Mouse (Mus musculus) heart, embryonic 11.5 days (tissue): ENCODE results near the gene 1700001C19Rik. TPM values are rescaled to one million over a fixed set of nuclear protein-coding genes. Genes with fewer than 3 reads are reported as not detected.
A peak's percentile ranks its signal among the peaks of the same experiment; 100 is the strongest.

Experiments used
- ATAC-seq: fragments of 200-750 bp; cut with Nextera tagmentation; replicated peaks from 2 replicates; pipeline ENCODE4 v1.8.0; 2017; ENCODE audit warnings: moderate library complexity; ENCODE audit not compliant: insufficient number of reproducible peaks, low FRiP score, low TSS enrichment
- H3K27ac ChIP-seq: fragments of 300-500 bp; sonication (generic); 2 replicates; pipeline ENCODE4 v1.5.1; 2014; ENCODE audit warnings: mild to moderate bottlenecking, low read depth, low read length
- H3K27me3 ChIP-seq: fragments of 300-500 bp; sonication (generic); 2 replicates; pipeline ENCODE4 v1.6.1; 2014; ENCODE audit warnings: mild to moderate bottlenecking, low read length, mixed read lengths; ENCODE audit not compliant: control insufficient read depth, insufficient read depth
- H3K36me3 ChIP-seq: fragments of 300-500 bp; sonication (generic); 2 replicates; pipeline ENCODE4 v1.6.1; 2014; ENCODE audit warnings: mild to moderate bottlenecking, low read length, moderate library complexity, mixed read lengths; ENCODE audit not compliant: control insufficient read depth, insufficient read depth
- H3K4me1 ChIP-seq: fragments of 300-500 bp; sonication (generic); 2 replicates; pipeline ENCODE4 v1.6.1; 2014; ENCODE audit warnings: low read length; ENCODE audit not compliant: control insufficient read depth, insufficient read depth
- H3K4me2 ChIP-seq: fragments of 300-500 bp; sonication (generic); 2 replicates; pipeline ENCODE4 v1.6.1; 2014; ENCODE audit warnings: mild to moderate bottlenecking, moderate library complexity
- H3K4me3 ChIP-seq: fragments of 300-500 bp; sonication (generic); 2 replicates; pipeline ENCODE4 v1.5.1; 2014; ENCODE audit warnings: low read depth, low read length
- H3K9ac ChIP-seq: fragments of 300-500 bp; sonication (generic); 2 replicates; pipeline ENCODE4 v1.6.1; 2014; ENCODE audit warnings: mild to moderate bottlenecking, low read depth, low read length, moderate library complexity
- H3K9me3 ChIP-seq: fragments of 300-500 bp; sonication (generic); replicated peaks from 2 replicates; pipeline ENCODE4 v1.6.1; 2016; ENCODE audit warnings: low read length; ENCODE audit not compliant: control insufficient read depth
- WGBS: fragments of 180-500 bp; shearing (Covaris S2); extraction: QIAGEN DNeasy Blood & Tissue Kit; methylation state at CpG from one replicate; pipeline ENCODE4 v1.1.7; 2014; ENCODE audit not compliant: insufficient replicate concordance; 5-methylcytosine and 5-hydroxymethylcytosine counted together
- polyA plus RNA-seq: library from polyadenylated mRNA; unstranded; fragments of >200 nt; fragmentation: Nextera tagmentation; extraction: Ambion mirVana; gene quantifications from 2 replicates; pipeline ENCODE4 v1.2.1, GENCODE M21; 2014

The 1700001C19Rik gene
- polyA plus RNA-seq, 1 experiment from 2014 or later = 1.2 TPM

DNA sequence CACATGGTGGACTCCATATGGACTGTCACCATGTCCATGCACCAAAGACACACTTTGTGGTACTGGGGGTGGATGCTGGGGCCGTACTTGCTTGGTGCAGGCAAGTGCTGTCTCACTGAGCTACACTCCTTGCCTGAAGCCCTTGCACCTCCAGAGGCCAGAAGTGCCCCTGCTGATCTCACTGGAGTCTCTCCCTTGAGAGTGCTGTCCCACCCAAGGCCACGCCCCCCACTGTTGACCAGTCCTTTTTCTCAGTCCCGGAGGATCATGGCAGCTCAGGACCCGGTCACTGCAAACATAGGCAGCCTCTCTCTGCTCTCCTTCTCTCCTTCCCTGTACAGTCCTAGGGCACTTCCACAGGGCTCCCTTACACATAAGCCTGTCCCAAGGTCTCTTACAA lies 37.1 kb upstream of the 1700001C19Rik start:
- ATAC-seq = no peak
- Histone ChIP-seq H3K9me3 (no peaks in the 10 kb centered on the region), H3K9ac (no peak overlapping the region), H3K4me3 (no peak overlapping the region), H3K36me3 (no peaks in the 10 kb centered on the region), H3K4me2 (no peak overlapping the region), H3K27ac (no peak overlapping the region), H3K27me3 (0 out of 2 replicates have a peak, but pooled peaks cover 3% of the 10 kb centered on the region), H3K4me1 (peaks cover 8% of the 10 kb centered on the region; the same call in 1 of the 2 replicates)
- 71% methylated on average over 4 of the region's 4 CpGs for WGBS

GRCm38 (mm10) chr17:47473434-47473974 lies 36.3 kb upstream of the 1700001C19Rik start:
- Histone ChIP-seq H3K9ac (no peak overlapping the region), H3K4me3 (no peak overlapping the region), H3K36me3 (no peaks in the 10 kb centered on the region), H3K27ac (no peak overlapping the region), H3K4me1 (peaks cover 12% of the 10 kb centered on the region; the same call in 1 of the 2 replicates), H3K4me2 (no peak overlapping the region), H3K9me3 (no peaks in the 10 kb centered on the region), H3K27me3 (peaks cover 8% of the 10 kb centered on the region)
- 17% methylated on average over 8 of the region's 8 CpGs for WGBS
- ATAC-seq = no peak

DNA sequence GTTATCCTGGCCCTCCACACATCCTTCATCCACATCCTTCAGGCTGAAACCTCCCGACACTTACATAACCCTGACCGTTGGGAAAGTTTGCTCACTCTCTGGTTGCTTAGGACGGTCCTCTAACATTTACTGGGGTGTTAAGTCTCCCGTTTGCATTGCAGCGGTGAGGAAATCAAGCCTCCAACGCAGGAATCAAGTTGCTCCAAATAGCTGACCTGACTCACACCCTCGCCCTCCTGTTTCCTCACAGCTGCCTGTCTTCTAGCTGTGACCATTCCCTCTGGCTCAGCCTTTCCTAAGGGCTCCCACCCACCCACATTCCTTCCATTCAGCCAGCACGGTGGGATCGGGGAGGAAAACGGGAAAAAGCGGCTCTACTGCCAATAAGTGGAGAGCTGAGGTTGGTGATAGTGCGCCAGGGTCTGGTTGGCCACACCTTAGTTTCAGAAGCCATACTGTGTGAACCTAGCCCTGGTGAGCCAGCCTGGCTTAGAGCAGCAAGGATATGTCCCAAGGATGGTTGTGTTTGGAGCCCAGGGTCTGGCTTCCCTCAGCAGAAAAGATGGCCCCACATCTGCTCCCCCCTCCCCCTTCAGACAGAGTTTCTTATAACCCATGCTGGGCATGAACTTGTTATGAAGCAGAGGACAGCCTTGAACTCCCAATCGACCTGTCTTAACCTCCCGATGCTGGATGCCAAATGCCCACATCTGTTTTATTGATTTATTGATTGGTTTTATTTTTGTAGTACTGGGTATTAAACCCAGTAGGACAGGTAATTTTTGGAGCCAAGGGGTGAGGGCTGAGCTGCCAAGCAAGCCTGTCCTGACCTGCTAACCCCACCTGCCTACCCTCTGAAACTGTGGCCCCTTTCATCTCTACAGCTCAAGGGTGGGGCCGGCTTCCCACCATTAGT lies 35.5 kb upstream of the 1700001C19Rik start:
- no peak overlapping the region for H3K9ac ChIP-seq
- H3K27ac ChIP-seq = no peak overlapping the region
- peaks cover 13% of the 10 kb centered on the region for H3K27me3 ChIP-seq
- no peak overlapping the region for H3K4me2 ChIP-seq
- no peaks in the 10 kb centered on the region for H3K9me3 ChIP-seq
- no peak for ATAC-seq
- no peak overlapping the region for H3K4me3 ChIP-seq
- no peaks in the 10 kb centered on the region for H3K36me3 ChIP-seq
- peaks cover 17% of the 10 kb centered on the region for H3K4me1 ChIP-seq
- 25% methylated on average over 15 of the region's 15 CpGs for WGBS

- WGBS = 79% methylated on average over 5 of the region's 5 CpGs
- no peak overlapping the region for H3K4me2 ChIP-seq
- peaks cover 20% of the 10 kb centered on the region for H3K4me1 ChIP-seq
- H3K27me3 ChIP-seq = peaks cover 30% of the 10 kb centered on the region
- no peaks in the 10 kb centered on the region for H3K9me3 ChIP-seq
- no peak overlapping the region for H3K4me3 ChIP-seq
- H3K36me3 ChIP-seq = no peaks in the 10 kb centered on the region
- no peak for ATAC-seq
- H3K27ac ChIP-seq = no peak overlapping the region
- H3K9ac ChIP-seq = no peak overlapping the region
Observed at GRCm38 (mm10) chr17:47470686-47471085, 33.5 kb upstream of the 1700001C19Rik start.

DNA sequence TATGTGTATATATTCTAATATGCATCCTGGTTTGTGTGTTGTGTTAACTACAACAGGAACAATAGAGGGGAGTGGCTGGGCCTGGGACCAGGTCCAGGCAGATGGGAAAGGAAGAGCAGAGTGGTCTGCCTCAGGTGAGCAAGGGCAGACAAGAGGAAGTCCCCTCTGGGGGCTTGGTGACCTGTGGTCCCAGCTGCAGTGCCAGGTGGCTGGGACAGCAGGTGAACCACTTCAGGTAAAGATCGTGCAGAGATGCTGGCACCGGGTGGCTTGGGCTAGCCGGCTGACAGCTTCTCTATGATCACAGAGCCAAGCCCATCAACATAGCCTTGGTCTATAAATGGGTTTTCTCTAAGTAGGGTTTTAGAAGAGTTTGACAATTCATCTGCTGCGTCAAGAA lies 32.9 kb upstream of the 1700001C19Rik start:
- no peak overlapping the region for H3K4me3 ChIP-seq
- H3K27me3 ChIP-seq = peaks cover 35% of the 10 kb centered on the region
- no peak overlapping the region for H3K9ac ChIP-seq
- H3K36me3 ChIP-seq = no peaks in the 10 kb centered on the region
- ATAC-seq = no peak
- no peaks in the 10 kb centered on the region for H3K9me3 ChIP-seq
- no peak overlapping the region for H3K4me2 ChIP-seq
- 85% methylated on average over 4 of the region's 4 CpGs for WGBS
- no peak overlapping the region for H3K27ac ChIP-seq
- H3K4me1 ChIP-seq = peaks cover 20% of the 10 kb centered on the region

GRCm38 (mm10) chr17:47469642-47470041 lies 32.5 kb upstream of the 1700001C19Rik start:
- WGBS = 80% methylated on average over 4 of the region's 4 CpGs
- peaks cover 20% of the 10 kb centered on the region for H3K4me1 ChIP-seq

DNA sequence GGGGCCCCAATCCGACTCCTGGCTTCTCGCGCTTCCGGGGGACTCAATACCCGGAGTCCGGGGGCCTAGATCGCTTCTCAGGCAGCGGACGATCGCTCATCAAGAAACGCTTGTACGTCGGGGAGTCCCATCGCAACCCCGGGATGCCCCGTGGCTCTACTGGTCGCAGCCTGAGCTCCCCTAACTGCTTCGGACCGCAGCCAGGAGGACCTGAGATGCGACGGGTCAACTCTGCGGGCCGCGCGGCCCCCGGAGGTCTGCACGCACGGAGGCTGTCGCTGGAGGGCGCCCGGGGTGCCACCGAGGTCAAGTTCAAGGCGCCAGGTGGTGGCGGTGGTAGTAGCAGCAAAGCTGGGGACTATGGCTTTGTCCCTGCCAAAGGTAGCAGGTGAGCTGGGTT lies 31.3 kb upstream of the 1700001C19Rik start:
- peak overlapping the region; percentile 34 for H3K4me3 ChIP-seq
- H3K27me3 ChIP-seq = peaks cover 36% of the 10 kb centered on the region
- 3% methylated on average over 34 of the region's 34 CpGs for WGBS
- peaks cover 28% of the 10 kb centered on the region for H3K4me1 ChIP-seq
- H3K4me2 ChIP-seq = peak overlapping the region; percentile 63
- H3K36me3 ChIP-seq = no peaks in the 10 kb centered on the region
- ATAC-seq = no peak
- H3K9me3 ChIP-seq = no peaks in the 10 kb centered on the region
- peak overlapping the region; percentile 56 for H3K9ac ChIP-seq
- no peak overlapping the region for H3K27ac ChIP-seq

More at GRCm38 (mm10) chr17:47469642-47470041, 32.5 kb upstream of the 1700001C19Rik start:
- Histone ChIP-seq H3K9me3 (no peaks in the 10 kb centered on the region), H3K27me3 (peaks cover 36% of the 10 kb centered on the region), H3K4me3 (no peak overlapping the region), H3K36me3 (no peaks in the 10 kb centered on the region), H3K4me2 (no peak overlapping the region), H3K9ac (no peak overlapping the region), H3K27ac (no peak overlapping the region)
- no peak for ATAC-seq

GRCm38 (mm10) chr17:47468063-47468462 lies 30.9 kb upstream of the 1700001C19Rik start:
- 13% methylated on average over 13 of the region's 14 CpGs for WGBS
- H3K27me3 ChIP-seq = peaks cover 36% of the 10 kb centered on the region

More at GRCm38 (mm10) chr17:47468063-47468462, 30.9 kb upstream of the 1700001C19Rik start:
- peak overlapping the region; percentile 34 for H3K4me3 ChIP-seq
- no peak for ATAC-seq
- H3K36me3 ChIP-seq = no peaks in the 10 kb centered on the region
- H3K9ac ChIP-seq = peak overlapping the region; percentile 56
- H3K4me2 ChIP-seq = peak overlapping the region; percentile 63
- no peaks in the 10 kb centered on the region for H3K9me3 ChIP-seq
- H3K4me1 ChIP-seq = peaks cover 32% of the 10 kb centered on the region
- no peak overlapping the region for H3K27ac ChIP-seq
